Mouse (Mus musculus): ENCODE measurements around the gene P3h3.
"Not testable (repeated sequence)": the region's sequence is repeated elsewhere in the genome, so short reads cannot be mapped to it uniquely, and the experiment has no call there.

P3h3 gene

DNA sequence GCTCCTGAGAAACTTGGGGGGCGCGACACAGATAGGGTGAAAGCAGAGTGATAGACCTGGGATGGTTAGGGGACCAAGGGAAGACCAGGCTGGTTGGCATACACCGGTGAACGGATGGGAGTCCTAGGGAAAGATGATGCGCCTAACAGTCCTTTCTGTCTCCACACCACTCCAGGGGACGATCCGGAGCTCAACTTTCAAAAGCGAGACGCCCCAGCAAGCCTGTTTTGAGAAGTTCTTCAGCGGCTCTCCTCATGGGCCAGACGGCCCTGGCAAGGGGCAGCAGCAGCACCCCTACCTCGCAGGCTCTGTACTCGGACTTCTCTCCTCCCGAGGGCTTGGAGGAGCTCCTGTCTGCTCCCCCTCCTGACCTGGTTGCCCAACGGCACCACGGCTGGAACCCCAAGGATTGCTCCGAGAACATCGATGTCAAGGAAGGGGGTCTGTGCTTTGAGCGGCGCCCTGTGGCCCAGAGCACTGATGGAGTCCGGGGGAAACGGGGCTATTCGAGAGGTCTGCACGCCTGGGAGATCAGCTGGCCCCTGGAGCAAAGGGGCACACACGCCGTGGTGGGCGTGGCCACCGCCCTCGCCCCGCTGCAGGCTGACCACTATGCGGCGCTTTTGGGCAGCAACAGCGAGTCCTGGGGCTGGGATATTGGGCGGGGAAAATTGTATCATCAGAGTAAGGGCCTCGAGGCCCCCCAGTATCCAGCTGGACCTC, 48.3 kb downstream of the P3h3 start:
- DNase-seq (ENCODE audit: low spot score): peak; percentile 69

DNA sequence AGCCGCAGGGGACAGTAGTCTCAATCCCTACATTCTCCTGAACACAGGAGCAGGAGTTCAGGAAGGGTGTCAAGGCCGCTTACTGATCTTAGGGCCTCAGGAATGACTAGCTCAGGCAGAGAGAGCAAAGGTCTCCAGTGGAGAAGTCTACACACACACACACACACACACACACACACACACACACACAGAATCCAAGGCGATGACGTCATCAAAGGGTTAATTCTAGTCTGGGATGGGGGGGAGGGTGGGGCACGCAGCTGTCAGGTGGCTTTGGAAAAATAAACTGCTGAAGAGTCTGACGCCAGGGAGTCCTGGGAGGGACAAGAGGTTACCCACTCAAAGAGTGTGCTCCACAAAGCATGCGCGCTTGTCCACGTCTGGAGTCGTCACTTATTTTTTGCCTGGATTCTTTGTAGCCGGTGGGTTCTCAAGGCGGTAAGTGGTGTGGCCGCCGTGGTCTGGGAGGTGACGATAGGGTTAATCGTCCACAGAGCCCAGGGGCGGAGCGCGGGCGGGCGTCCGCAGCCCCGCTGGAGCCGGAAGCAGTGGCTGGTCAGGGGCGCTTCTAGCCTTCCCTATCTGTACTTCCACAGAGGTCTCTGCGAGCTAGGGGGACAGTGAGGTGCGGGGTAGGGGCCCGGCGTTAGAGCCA, 49.1 kb downstream of the P3h3 start, which contains the start of gene Spsb2:
Gene Spsb2, plus strand, starts transcription at position 304 of the 655 bp plus-strand sequence.
- peak; percentile 73 for DNase-seq (ENCODE audit: low spot score)

GRCm38 (mm10) chr6:124807986-124808357, 49.6 kb downstream of the P3h3 start:
- no peak for DNase-seq (ENCODE audit: low spot score)

DNA sequence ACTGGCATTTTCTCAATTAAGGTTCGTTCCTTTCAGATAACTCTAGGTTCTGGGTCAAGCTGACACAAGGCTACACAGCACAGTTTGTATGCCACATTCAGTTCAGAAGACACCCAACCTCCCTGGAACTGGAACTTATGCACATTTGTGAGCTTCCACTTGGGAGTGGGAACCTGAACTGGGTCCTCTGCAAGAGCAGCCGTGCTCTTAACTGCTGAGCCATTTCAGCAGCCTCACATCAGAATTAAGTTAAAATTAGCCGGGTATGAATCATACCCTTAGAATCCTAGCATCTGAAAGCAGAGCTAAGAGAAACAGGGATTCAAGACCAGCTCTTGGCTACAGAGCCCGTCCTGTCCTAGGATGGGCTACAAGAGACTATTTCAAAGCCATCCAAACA, 50.2 kb downstream of the P3h3 start:
- no peak for DNase-seq (ENCODE audit: low spot score)

GRCm38 (mm10) chr6:124806446-124807140, 51.0 kb downstream of the P3h3 start:
- no peak for DNase-seq (ENCODE audit: low spot score)

GRCm38 (mm10) chr6:124805341-124806321, 51.9 kb downstream of the P3h3 start:
- peak; percentile 94 for DNase-seq (ENCODE audit: low spot score)

- no peak for DNase-seq (ENCODE audit: low spot score)
Observed at GRCm38 (mm10) chr6:124804341-124804740, 53.2 kb downstream of the P3h3 start.

DNA sequence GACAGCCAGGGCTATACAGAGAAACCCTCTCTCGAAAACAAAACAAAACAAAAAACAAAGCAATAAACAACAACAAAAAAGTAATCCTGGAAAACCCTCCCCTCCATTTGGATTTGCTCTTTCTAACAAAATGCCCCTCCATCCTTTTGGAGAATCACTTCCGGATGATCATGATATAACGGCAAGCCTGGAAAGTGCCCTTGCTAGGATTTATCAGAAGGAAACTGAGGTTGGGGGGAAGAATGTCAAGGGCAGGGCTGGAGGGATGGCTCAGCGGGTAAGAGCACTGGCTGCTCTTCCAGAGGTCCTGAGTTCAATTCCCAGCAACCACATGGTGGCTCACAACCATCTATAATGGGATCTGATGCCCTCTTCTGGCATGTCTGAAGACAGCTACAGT, 53.9 kb downstream of the P3h3 start:
- not testable (repeated sequence) for DNase-seq (ENCODE audit: low spot score)

DNA sequence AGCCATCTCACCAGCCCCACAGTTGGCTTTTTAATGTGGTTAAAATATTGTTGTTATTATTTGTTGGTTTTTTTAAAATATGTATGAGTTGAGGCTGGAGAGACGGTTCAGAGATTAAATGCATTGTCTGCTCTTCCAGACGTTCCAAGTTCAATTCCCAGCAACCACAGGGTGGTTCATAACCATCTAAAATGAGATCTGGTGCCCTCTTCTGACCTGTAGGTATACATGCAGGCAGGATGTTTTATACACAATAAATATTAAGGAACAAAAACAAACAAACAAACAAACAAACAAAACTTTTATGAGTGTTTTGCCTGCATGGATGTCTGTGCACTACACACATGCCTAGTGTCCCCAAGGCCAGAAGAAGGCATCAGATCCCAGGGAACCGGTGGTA, 54.5 kb downstream of the P3h3 start:
- DNase-seq (ENCODE audit: low spot score): no peak

- DNase-seq (ENCODE audit: low spot score): not testable (repeated sequence)
Observed at GRCm38 (mm10) chr6:124802400-124802799, 55.2 kb downstream of the P3h3 start.

- no peak for DNase-seq (ENCODE audit: low spot score)
Observed at GRCm38 (mm10) chr6:124796200-124796599, 61.4 kb downstream of the P3h3 start.

DNA sequence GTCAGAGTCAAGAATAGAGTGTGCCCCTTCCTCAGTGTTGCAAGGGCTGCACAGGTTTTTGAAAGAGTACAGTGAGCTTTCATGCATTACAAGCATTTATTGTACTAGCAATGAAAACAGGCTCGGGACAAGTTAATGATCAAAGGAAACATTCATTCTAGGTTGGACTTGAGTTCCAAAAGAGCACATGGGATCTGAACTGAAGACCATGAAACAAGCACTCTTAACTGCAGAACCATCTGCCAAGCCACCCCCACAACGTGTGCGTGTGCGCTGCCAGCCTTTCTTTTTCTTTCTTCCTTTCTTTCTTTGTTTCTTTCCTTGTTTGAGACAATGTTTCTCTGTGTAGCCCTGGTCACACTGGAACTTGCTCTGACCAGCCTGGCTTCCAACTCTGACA, 61.8 kb downstream of the P3h3 start:
- no peak for DNase-seq (ENCODE audit: low spot score)

- no peak for DNase-seq (ENCODE audit: low spot score)
Observed at GRCm38 (mm10) chr6:124791911-124792310, 65.6 kb downstream of the P3h3 start.

Data from ovary, adult 18-20 months (tissue).